Mouse (Mus musculus) liver, embryonic 11.5 days (tissue): ENCODE results near the gene Eef2k. TPM values are rescaled to one million over a fixed set of nuclear protein-coding genes. Genes with fewer than 3 reads are reported as not detected.
A peak's percentile ranks its signal among the peaks of the same experiment; 100 is the strongest.

ENCODE experiments used
- ATAC-seq: fragments of 200-750 bp; cut with Nextera tagmentation; replicated peaks from 2 replicates; pipeline ENCODE4 v1.8.0; 2017; ENCODE audit warnings: moderate number of reproducible peaks, mild to moderate bottlenecking, moderate TSS enrichment, moderate library complexity; ENCODE audit not compliant: low FRiP score
- DNase-seq: peaks from one replicate; pipeline ENCODE4 v3.0.0-alpha.2; 2017; ENCODE audit warnings: low spot score
- H3K27ac ChIP-seq: fragments of 300-500 bp; sonication (generic); 2 replicates; pipeline ENCODE4 v1.5.1; 2014; ENCODE audit warnings: mild to moderate bottlenecking, low read depth, low read length, control low read depth
- H3K27me3 ChIP-seq: fragments of 300-500 bp; sonication (generic); replicated peaks from 2 replicates; pipeline ENCODE4 v1.6.1; 2014; ENCODE audit warnings: low read length, mixed read lengths; ENCODE audit not compliant: control insufficient read depth, insufficient read depth
- H3K36me3 ChIP-seq: fragments of 300-500 bp; sonication (generic); 2 replicates; pipeline ENCODE4 v1.6.1; 2014; ENCODE audit warnings: mild to moderate bottlenecking, low read length, moderate library complexity, mixed read lengths; ENCODE audit not compliant: control insufficient read depth, insufficient read depth
- H3K4me1 ChIP-seq: fragments of 300-500 bp; sonication (generic); replicated peaks from 2 replicates; pipeline ENCODE4 v1.6.1; 2014; ENCODE audit warnings: low read length, mixed read lengths; ENCODE audit not compliant: control insufficient read depth, insufficient read depth
- H3K4me2 ChIP-seq: fragments of 300-500 bp; sonication (generic); 2 replicates; pipeline ENCODE4 v1.6.1; 2014; ENCODE audit warnings: mild to moderate bottlenecking, control low read depth, moderate library complexity
- H3K4me3 ChIP-seq: fragments of 300-500 bp; sonication (generic); 2 replicates; pipeline ENCODE4 v1.5.1; 2014; ENCODE audit warnings: low read depth, low read length, control low read depth
- H3K9ac ChIP-seq: fragments of 300-500 bp; sonication (generic); 2 replicates; pipeline ENCODE4 v1.6.1; 2014; ENCODE audit warnings: low read depth, low read length, control low read depth
- H3K9me3 ChIP-seq: fragments of 300-500 bp; sonication (generic); 2 replicates; pipeline ENCODE4 v1.6.1; 2016; ENCODE audit warnings: low read length, inconsistent platforms, mixed read lengths; ENCODE audit not compliant: control insufficient read depth
- WGBS: fragments of 180-500 bp; shearing (Covaris S2); extraction: QIAGEN DNeasy Blood & Tissue Kit; methylation state at CpG from one replicate; pipeline ENCODE4 v1.1.7; 2014; 5-methylcytosine and 5-hydroxymethylcytosine counted together
- polyA plus RNA-seq: library from polyadenylated mRNA; unstranded; fragments of >200 nt; fragmentation: Nextera tagmentation; extraction: Ambion mirVana; gene quantifications from 2 replicates; pipeline ENCODE4 v1.2.1, GENCODE M21; 2014

Gene Eef2k
- polyA plus RNA-seq, 1 experiment from 2014 or later: 23.2 TPM

DNA sequence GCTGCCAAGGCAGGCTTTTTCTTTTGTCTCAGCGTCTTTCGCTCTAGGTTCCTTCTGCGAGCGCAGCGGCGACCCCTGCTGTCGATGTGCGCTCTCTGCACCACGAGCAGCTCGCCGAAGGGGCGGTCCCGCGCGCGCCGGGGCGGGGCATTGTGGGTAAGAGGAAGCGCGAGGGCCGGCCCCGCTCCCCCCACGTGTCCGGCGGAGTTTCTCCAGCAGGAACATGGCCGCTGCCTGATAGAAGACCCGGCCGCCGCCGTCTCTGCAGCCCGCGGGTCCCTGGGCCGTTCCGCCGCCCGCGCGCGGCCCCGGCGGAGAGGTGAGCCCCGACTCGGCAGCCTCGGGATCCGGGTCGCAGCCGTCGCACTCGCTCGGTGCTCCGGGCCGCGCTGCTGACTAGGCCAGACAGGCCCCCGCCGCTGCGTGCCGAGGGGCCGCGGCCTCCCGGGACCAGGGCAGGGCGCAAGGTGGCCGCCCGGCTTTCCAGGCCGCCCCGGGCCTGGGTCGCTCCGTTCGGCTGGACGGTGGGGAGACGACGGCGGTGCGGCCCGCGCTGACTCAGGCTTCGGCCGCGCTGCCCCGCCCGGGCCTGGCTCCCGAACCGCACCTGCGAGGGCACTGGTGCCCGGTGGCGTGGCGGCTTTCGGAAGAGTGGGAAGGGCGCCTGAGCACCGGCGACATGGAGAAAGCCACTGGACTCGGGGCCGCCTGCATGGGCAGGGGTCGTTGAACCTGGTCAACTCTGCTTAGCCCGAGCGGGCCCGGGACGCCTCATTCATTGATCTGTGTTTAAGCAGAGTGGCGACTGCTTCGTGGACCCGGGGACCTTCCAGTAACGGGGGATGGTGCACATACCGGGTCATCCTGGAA, 75.2 kb downstream of the Eef2k start, which contains the start of gene Polr3e:
Gene Polr3e (plus strand): TSS at position 153 of the 870 bp plus-strand sequence.
- peak within 1 kb of the TSS; percentile 94 for H3K4me3 ChIP-seq
- peak within 1 kb of the TSS; percentile 93 for H3K27ac ChIP-seq
- DNase-seq (peak; percentile 100), ATAC-seq (peak; percentile 89)
- H3K9ac ChIP-seq: peak within 1 kb of the TSS; percentile 96
- no peaks in the 10 kb centered on the region for H3K9me3 ChIP-seq
- H3K4me1 ChIP-seq: peaks cover 4% of the 10 kb centered on the region; the same call in 1 of the 2 replicates
- H3K36me3 ChIP-seq: peaks cover 8% of the 10 kb centered on the region; the same call in 1 of the 2 replicates
- H3K27me3 ChIP-seq: no peaks in the 10 kb centered on the region
- under 1% methylated on average over 100 of the region's 102 CpGs for WGBS
- peak within 1 kb of the TSS; percentile 69 for H3K4me2 ChIP-seq

DNA sequence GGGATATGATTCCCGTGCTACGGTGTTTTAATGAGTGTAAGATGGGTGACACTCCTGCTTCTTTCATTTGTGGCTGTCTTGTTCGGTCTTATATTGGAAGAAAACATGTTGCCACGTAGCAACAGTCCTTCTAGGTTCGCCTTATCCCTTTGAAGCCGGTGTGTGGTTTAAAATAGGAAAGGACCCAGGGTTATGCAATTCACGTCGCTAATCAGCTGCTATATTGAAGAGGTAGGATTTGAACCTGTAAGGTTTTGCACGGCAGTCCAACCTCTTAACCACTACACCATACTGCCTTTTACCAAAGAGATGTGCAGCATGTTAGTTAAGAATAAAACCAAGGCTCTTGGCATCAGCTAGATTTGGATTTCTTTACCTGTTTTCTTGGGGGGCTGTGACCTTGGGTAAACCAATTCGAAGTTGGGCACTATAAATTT, 75.9 kb downstream of the Eef2k start:
- Histone ChIP-seq H3K9me3 (no peaks in the 10 kb centered on the region), H3K4me3 (peak overlapping the region; percentile 94), H3K4me1 (peaks cover 4% of the 10 kb centered on the region; the same call in 1 of the 2 replicates), H3K27ac (peak overlapping the region; percentile 93), H3K4me2 (peak overlapping the region; percentile 69), H3K36me3 (peaks cover 12% of the 10 kb centered on the region; the same call in 1 of the 2 replicates), H3K9ac (peak overlapping the region; percentile 96), H3K27me3 (no peaks in the 10 kb centered on the region)
- ATAC-seq (peak; percentile 79), DNase-seq (peak; percentile 61)
- WGBS: 6% methylated on average over 10 of the region's 10 CpGs

DNA sequence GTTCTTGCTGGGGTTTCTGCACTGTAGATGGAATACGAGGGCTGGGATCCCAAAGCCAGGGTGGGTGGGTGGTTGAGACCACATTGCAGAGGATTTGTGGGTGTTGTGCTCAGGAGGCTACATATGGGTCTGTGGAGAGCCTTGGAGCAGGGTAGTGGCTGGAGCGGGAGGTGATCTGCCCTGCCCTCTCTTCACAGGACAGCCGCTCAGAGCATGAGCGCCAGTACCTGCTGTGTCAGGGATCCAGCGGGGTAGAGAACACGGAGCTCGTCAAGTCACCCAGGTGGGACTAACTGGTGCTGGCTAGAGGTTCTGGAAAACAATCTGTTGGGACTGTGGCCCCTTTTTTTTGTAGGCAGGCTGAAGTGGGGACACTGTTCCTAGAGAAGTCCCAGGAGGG, 90.5 kb downstream of the Eef2k start:
- Histone ChIP-seq H3K9ac (no peak overlapping the region), H3K27me3 (no peaks in the 10 kb centered on the region), H3K9me3 (no peaks in the 10 kb centered on the region), H3K36me3 (peaks cover 57% of the 10 kb centered on the region), H3K4me2 (no peak overlapping the region), H3K4me1 (peaks cover 11% of the 10 kb centered on the region), H3K4me3 (no peak overlapping the region), H3K27ac (no peak overlapping the region)
- WGBS: 90% methylated on average over 7 of the region's 7 CpGs
- ATAC-seq: no peak
- no peak for DNase-seq

DNA sequence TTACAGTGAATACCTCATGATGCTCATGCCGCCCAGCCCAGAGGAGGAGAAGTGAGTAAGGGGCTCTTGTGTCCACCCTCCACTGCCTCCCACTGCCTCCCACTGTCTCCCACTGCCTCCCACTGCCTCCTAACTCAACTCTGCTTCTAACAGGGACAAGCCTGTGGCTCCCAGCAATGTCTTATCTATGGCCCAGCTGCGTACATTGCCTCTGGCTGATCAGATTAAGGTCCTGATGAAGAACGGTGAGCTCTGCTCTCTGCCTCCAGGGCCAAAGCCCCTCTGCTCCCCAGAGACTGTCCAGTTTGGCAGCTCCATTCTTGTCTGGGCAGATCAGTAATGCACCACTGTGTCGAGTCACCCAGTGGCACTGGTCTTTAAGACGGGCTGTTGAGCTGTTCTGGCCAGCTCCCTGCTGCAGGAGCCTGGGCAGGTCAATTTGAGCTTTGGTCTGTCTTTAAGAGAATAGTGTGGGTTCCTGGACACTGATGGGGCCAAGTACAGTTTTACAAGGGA, 91.1 kb downstream of the Eef2k start:
- ATAC-seq (peak; percentile 67), DNase-seq (no peak)
- Histone ChIP-seq H3K4me1 (peaks cover 11% of the 10 kb centered on the region), H3K27me3 (no peaks in the 10 kb centered on the region), H3K36me3 (peaks cover 57% of the 10 kb centered on the region), H3K27ac (peak overlapping the region; percentile 19; the same call in 1 of the 2 replicates), H3K4me3 (no peak overlapping the region), H3K9me3 (no peaks in the 10 kb centered on the region), H3K4me2 (no peak overlapping the region), H3K9ac (no peak overlapping the region)
- 59% methylated on average over 4 of the region's 5 CpGs for WGBS

DNA sequence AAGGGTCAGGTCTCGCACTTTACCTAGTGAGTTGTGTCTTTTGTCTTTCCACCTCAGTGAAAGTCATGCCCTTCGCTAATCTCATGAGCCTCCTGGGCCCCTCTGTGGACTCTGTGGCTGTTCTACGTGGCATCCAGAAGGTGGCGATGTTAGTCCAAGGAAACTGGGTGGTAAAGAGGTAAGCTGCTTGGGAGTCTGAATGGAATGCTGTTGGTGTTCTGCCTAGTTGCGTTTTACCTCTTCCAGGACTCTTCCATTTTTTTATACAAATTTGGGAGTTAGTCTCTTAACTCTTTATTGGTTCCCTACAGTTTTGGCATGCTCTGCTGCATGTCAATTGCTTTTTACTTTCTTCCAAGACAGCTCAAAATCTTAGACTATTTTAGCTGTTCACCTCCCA, 92.1 kb downstream of the Eef2k start:
- Histone ChIP-seq H3K27me3 (no peaks in the 10 kb centered on the region), H3K4me3 (no peak overlapping the region), H3K4me2 (no peak overlapping the region), H3K9me3 (no peaks in the 10 kb centered on the region), H3K9ac (no peak overlapping the region), H3K36me3 (peaks cover 59% of the 10 kb centered on the region), H3K27ac (no peak overlapping the region), H3K4me1 (peaks cover 11% of the 10 kb centered on the region)
- no peak for DNase-seq
- ATAC-seq: no peak; the same call in 1 of the 2 replicates
- WGBS: 51% methylated on average over 5 of the region's 5 CpGs

DNA sequence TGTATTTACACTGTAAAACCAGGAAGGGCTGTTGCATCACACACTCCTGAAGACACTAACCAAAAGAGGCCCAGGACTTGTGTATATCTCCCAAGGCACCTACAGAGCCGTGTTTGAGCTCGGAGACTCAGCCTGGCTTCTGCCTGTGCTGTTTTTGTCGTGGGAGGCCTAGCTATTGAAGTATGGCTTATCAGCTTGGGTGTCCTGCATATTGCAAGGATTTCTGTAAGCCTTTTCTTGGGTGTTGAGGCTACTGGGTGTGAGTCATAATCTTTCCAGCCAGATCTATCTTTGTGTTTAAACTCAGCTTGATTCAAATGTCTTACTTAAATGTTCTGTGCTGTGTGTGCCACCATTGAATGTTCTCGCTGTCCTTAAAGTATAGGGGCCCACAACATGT, 93.9 kb downstream of the Eef2k start:
- Histone ChIP-seq H3K4me3 (no peak overlapping the region), H3K27ac (no peak overlapping the region), H3K27me3 (no peaks in the 10 kb centered on the region), H3K9ac (no peak overlapping the region), H3K36me3 (peaks cover 67% of the 10 kb centered on the region), H3K4me2 (no peak overlapping the region), H3K9me3 (no peaks in the 10 kb centered on the region), H3K4me1 (peaks cover 11% of the 10 kb centered on the region)
- ATAC-seq: no peak
- WGBS: 87% methylated on average over 4 of the region's 4 CpGs
- no peak for DNase-seq

DNA sequence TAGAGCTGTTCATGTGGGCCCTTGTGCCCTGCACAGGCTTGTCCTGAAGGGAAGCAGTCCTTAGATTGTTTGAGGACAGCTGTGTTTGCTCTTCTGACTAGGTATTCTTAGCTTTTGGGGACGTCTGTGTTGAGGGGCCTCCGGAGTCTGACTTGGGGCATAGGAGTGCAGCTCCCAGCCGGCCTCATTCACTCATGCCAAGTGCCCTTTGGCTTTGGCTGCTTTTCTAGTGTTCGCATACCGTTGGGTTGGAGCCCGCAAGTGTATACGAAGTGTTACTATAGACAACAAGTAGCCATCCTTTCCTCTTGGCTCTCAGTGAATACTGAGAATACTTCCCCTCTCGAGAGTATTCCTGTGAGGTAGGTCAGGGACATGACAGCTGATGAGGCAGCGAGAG, 95.6 kb downstream of the Eef2k start:
- no peak overlapping the region for H3K4me3 ChIP-seq
- ATAC-seq: no peak
- no peak overlapping the region for H3K4me2 ChIP-seq
- DNase-seq: no peak
- H3K27ac ChIP-seq: no peak overlapping the region
- WGBS: 88% methylated on average over 9 of the region's 9 CpGs
- no peaks in the 10 kb centered on the region for H3K9me3 ChIP-seq
- H3K27me3 ChIP-seq: no peaks in the 10 kb centered on the region
- H3K36me3 ChIP-seq: peaks cover 61% of the 10 kb centered on the region
- H3K9ac ChIP-seq: no peak overlapping the region
- peaks cover 8% of the 10 kb centered on the region for H3K4me1 ChIP-seq

DNA sequence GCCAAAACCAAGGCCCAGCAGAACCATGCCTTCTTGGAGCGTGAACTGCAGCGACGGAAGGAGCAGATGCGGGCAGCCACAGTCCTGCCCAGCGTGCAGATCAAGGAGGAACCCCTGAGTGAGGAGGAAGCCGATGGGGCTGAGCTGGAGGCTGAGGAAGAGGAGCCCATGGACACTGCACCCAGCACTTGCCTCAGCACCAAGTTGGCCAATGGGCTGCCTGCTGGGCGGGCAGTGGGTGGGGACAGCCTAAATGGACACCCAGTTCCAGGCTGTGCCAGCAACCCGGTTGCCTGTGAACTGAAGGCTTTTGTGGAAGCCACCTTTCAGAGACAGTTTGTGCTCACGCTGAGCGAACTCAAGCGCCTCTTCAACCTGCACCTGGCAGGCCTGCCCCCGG, 97.7 kb downstream of the Eef2k start:
- H3K27me3 ChIP-seq: no peaks in the 10 kb centered on the region
- ATAC-seq (0 out of 2 replicates have a peak, but pooled peaks have one; percentile 35), DNase-seq (no peak)
- H3K27ac ChIP-seq: no peak overlapping the region
- no peak overlapping the region for H3K4me3 ChIP-seq
- H3K9ac ChIP-seq: no peak overlapping the region
- H3K36me3 ChIP-seq: peaks cover 58% of the 10 kb centered on the region
- WGBS: 93% methylated on average over 12 of the region's 12 CpGs
- no peaks in the 10 kb centered on the region for H3K4me1 ChIP-seq
- H3K9me3 ChIP-seq: no peaks in the 10 kb centered on the region
- no peak overlapping the region for H3K4me2 ChIP-seq
